Mouse (Mus musculus) stomach, postnatal 0 days (tissue): ENCODE measurements at regions not wholly inside any gene's neighbourhood (a gene's known extent, or its start where the extent isn't known, plus 50 kb on each side); places are given as distances from the start of the nearest gene placed in this dataset.
"Not testable (repeated sequence)": the region's sequence is repeated elsewhere in the genome, so short reads cannot be mapped to it uniquely, and the experiment has no call there.

Experiments used
- CTCF ChIP-seq: IDR thresholded peaks from 2 replicates; pipeline ENCODE4 v1.5.1; 2016; ENCODE audit warnings: antibody characterized with exemption, low read depth, mild to moderate bottlenecking, moderate library complexity
- EP300 ChIP-seq: optimal IDR thresholded peaks from 2 replicates; pipeline ENCODE3; 2016; ENCODE audit warnings: antibody characterized with exemption

- not testable (repeated sequence) for TF ChIP-seq EP300, CTCF
These were observed 200.1 kb downstream of the Rab10 start for GRCm38 (mm10) chr12:3109671-3110070.
